Mouse (Mus musculus) small intestine, adult 2 months (tissue): Measurements from ENCODE around the gene Gpr6.

Experiments
- CTCF ChIP-seq: fragments of 200-500 bp; IDR thresholded peaks from 2 replicates; pipeline ENCODE4 v1.5.1; 2012; ENCODE audit warnings: low read depth, mild to moderate bottlenecking, control low read depth, inconsistent platforms, low read length, moderate library complexity, mixed read lengths; ENCODE audit not compliant: insufficient replicate concordance, insufficient read length; ENCODE audit errors: extremely low read depth
- POLR2A ChIP-seq: fragments of 200-500 bp; IDR thresholded peaks from 2 replicates; pipeline ENCODE4 v1.6.1; 2012; ENCODE audit warnings: low read depth, mild to moderate bottlenecking, control low read depth, inconsistent platforms, low read length, moderate library complexity

GRCm38 (mm10) chr10:41100060-41100459, 28.0 kb upstream of the Gpr6 start:
- no peak for TF ChIP-seq POLR2A
- no peak for TF ChIP-seq CTCF
